Mouse (Mus musculus) myocyte (in vitro differentiated cells): ENCODE measurements at regions not wholly inside any gene's neighbourhood (a gene's known extent, or its start where the extent isn't known, plus 50 kb on each side); places are given as distances from the start of the nearest gene placed in this dataset.

Source experiments
- CEBPB ChIP-seq: IDR thresholded peaks from 2 replicates; pipeline ENCODE4 v1.6.1; 2011; ENCODE audit warnings: mild to moderate bottlenecking, moderate library complexity; ENCODE audit not compliant: poor library complexity, insufficient read depth, severe bottlenecking
- E2F4 ChIP-seq: IDR thresholded peaks from one replicate; pipeline ENCODE4 v1.6.1; 2011; ENCODE audit warnings: mild to moderate bottlenecking, control low read depth, moderate library complexity; ENCODE audit not compliant: insufficient read depth
- MAX ChIP-seq: IDR thresholded peaks from one replicate; pipeline ENCODE4 v1.6.1; 2011; ENCODE audit warnings: low read depth, mild to moderate bottlenecking, control low read depth
- MYOD1 ChIP-seq, 3 experiments: IDR thresholded peaks; one replicate each; pipeline ENCODE4 v1.6.1; 2011; ENCODE audit warnings: control low read depth in 2 of 3, low read depth in 2 of 3, mild to moderate bottlenecking in 2 of 3, moderate library complexity in 1 of 3; ENCODE audit not compliant: insufficient read length in 2 of 3, control insufficient read depth in 1 of 3
- MYOG ChIP-seq, 3 experiments: IDR thresholded peaks; one replicate each; pipeline ENCODE4 v1.6.1; 2011; ENCODE audit warnings: control low read depth in 2 of 3, low read depth in 2 of 3, mild to moderate bottlenecking in 2 of 3; ENCODE audit not compliant: insufficient read length in 2 of 3, control insufficient read depth in 1 of 3, insufficient read depth in 1 of 3
- POLR2A ChIP-seq: IDR thresholded peaks from one replicate; pipeline ENCODE4 v1.6.1; 2011; ENCODE audit warnings: low read depth, mild to moderate bottlenecking, control low read depth, moderate library complexity; ENCODE audit not compliant: insufficient read length
- POLR2AphosphoS2 ChIP-seq: IDR thresholded peaks from one replicate; pipeline ENCODE4 v1.6.1; 2011; ENCODE audit warnings: low read depth, control low read depth; ENCODE audit not compliant: insufficient read length
- REST ChIP-seq: IDR thresholded peaks from one replicate; pipeline ENCODE4 v1.6.1; 2011; ENCODE audit warnings: mild to moderate bottlenecking, control low read depth, moderate library complexity; ENCODE audit not compliant: insufficient read depth, insufficient read length
- SRF ChIP-seq: IDR thresholded peaks from one replicate; pipeline ENCODE4 v1.6.1; 2011; ENCODE audit warnings: low read depth; ENCODE audit not compliant: control insufficient read depth, insufficient read length
- TCF12 ChIP-seq: IDR thresholded peaks from one replicate; pipeline ENCODE4 v1.6.1; 2011; ENCODE audit warnings: mild to moderate bottlenecking, control low read depth; ENCODE audit not compliant: poor library complexity, insufficient read depth, severe bottlenecking
- TCF3 ChIP-seq: IDR thresholded peaks from one replicate; pipeline ENCODE4 v1.6.1; 2011; ENCODE audit warnings: low read depth, control low read depth; ENCODE audit not compliant: insufficient read length
- USF1 ChIP-seq: IDR thresholded peaks from one replicate; pipeline ENCODE4 v1.6.1; 2011; ENCODE audit warnings: low read depth, mild to moderate bottlenecking, control low read depth, moderate library complexity

DNA sequence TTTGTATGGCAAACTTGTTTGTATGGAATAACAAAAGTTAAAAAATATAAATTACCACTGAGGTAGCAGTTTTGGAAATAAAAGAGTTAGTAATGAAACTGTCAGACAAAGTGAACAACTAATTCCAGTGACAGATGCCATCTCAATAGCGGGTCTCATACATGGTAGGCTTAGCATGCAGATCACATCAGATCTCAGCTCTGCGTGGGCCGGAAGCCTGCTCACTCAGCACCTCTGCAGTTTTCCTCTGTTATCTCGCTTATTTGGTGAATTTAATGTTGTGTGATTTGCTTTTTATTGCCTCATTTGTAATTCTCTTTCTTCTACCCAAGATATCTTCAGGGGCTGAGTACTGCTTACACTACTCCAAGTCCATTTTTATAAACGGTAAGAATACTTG is 527.9 kb downstream of the Tm4sf1 start:
- TF ChIP-seq CEBPB, result no peak
- no peak for TF ChIP-seq POLR2A
- no peak for TF ChIP-seq MYOD1 (IDR thresholded peaks at IDR 0.05; ENCODE audit: control insufficient read depth in 1 of 3, insufficient read length in 2 of 3, low read depth in 2 of 3)
- no peak for TF ChIP-seq USF1
- TF ChIP-seq TCF12, result no peak
- no peak for TF ChIP-seq MYOG (IDR thresholded peaks at IDR 0.05; ENCODE audit: control insufficient read depth in 1 of 3, insufficient read depth in 1 of 3, insufficient read length in 2 of 3, low read depth in 2 of 3)
- no peak for TF ChIP-seq MAX
- no peak for TF ChIP-seq REST
- no peak for TF ChIP-seq TCF3
- no peak for TF ChIP-seq POLR2AphosphoS2
- no peak for TF ChIP-seq E2F4
- no peak for TF ChIP-seq SRF
